Mouse (Mus musculus) bone marrow, adult 2 months (tissue): ENCODE measurements at regions not wholly inside any gene's neighbourhood (a gene's known extent, or its start where the extent isn't known, plus 50 kb on each side); places are given as distances from the start of the nearest gene placed in this dataset.

ENCODE experiments used
- H3K27ac ChIP-seq: fragments of 200-500 bp; 2 replicates; pipeline ENCODE4 v1.5.1; 2012; ENCODE audit warnings: low read depth, mild to moderate bottlenecking, control low read depth, inconsistent platforms, low read length; ENCODE audit not compliant: control insufficient read depth, poor library complexity, insufficient read depth
- H3K4me1 ChIP-seq: fragments of 200-500 bp; 2 replicates; pipeline ENCODE4 v1.6.1; 2011; ENCODE audit warnings: low read length; ENCODE audit not compliant: control insufficient read depth, insufficient read depth
- H3K4me3 ChIP-seq: fragments of 200-500 bp; replicated peaks from 2 replicates; pipeline ENCODE3; 2011; ENCODE audit warnings: mild to moderate bottlenecking, low read depth, low read length, control low read depth; ENCODE audit not compliant: control insufficient read depth
- CTCF ChIP-seq: fragments of 200-500 bp; IDR thresholded peaks from 2 replicates; pipeline ENCODE4 v1.5.1; 2011; ENCODE audit warnings: low read length, control low read depth; ENCODE audit not compliant: control insufficient read depth, insufficient read depth
- POLR2A ChIP-seq: fragments of 200-500 bp; IDR thresholded peaks from 2 replicates; pipeline ENCODE4 v1.6.1; 2011; ENCODE audit warnings: low read depth, mild to moderate bottlenecking, control low read depth, low read length, borderline replicate concordance; ENCODE audit not compliant: control insufficient read depth
- whole genome bisulfite sequencing: fragments of 180-500 bp; shearing (Covaris S2); methylation state at CpG from one replicate; pipeline ENCODE4 v1.1.7; 2018; 5-methylcytosine and 5-hydroxymethylcytosine counted together

DNA sequence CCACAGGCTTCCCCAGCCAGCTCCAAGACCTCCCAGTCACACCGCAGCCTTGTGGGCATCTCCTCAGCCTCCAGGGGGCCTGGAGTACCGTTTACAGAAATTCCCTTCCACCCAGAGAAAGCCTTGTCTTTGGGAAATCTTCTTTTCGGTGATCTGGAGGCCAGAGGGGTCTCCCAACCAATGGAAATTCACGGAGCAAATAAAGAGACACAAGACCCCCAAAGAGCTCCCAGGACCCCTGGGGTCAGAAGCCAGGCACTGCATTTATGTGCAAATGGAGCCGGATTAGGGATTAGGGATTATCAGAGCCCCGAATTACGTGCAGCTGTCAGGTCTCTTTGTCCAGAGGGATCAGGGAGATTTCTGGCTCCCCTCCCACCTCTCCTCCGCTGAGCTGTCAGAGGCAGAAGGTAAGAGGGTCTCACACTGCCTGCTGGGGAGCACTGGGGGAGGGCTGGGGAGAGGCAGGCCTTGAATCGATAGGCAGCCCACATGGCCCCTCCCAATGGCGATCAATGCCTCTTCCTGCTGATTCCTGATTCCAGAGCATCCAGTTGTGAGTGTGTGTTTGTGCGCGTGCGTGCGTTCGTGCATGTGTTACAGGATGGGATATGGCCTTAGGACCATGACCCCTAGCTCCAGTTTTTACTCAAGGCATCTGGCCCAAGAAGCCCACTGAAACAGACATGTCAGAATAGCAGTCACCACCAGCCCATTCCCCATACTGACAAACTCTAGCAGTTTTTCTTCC lies 168.7 kb downstream of the 3100002H09Rik start:
- no peaks in the 10 kb centered on the region for H3K4me1 ChIP-seq
- no peak overlapping the region for H3K4me3 ChIP-seq
- H3K27ac ChIP-seq = no peak overlapping the region
- TF ChIP-seq CTCF (no peak), POLR2A (no peak)
- WGBS = 19% methylated on average over 15 of the region's 15 CpGs

DNA sequence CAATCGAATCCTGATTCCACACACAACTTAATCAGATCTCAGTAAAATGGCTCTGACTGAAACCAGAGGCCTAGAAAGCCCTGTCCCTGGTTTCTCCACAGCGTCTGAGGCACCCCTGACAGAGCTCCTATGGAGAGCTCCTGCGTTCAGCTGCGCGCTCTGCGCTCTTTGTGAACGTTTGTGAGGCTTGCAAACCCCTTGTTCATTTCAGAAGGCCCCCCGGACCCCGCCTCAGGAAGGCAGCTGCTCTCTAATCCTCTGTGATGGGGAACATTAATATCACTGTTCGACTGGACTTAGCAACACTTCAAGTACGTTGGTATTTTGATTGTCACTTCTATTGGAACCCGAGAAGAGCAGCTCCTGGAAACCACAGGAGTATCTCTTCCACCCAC lies 175.6 kb downstream of the 3100002H09Rik start:
- TF ChIP-seq CTCF (no peak), POLR2A (no peak)
- Histone ChIP-seq H3K27ac (no peak overlapping the region), H3K4me1 (no peaks in the 10 kb centered on the region), H3K4me3 (no peak overlapping the region)
- WGBS = 47% methylated on average over 12 of the region's 12 CpGs

DNA sequence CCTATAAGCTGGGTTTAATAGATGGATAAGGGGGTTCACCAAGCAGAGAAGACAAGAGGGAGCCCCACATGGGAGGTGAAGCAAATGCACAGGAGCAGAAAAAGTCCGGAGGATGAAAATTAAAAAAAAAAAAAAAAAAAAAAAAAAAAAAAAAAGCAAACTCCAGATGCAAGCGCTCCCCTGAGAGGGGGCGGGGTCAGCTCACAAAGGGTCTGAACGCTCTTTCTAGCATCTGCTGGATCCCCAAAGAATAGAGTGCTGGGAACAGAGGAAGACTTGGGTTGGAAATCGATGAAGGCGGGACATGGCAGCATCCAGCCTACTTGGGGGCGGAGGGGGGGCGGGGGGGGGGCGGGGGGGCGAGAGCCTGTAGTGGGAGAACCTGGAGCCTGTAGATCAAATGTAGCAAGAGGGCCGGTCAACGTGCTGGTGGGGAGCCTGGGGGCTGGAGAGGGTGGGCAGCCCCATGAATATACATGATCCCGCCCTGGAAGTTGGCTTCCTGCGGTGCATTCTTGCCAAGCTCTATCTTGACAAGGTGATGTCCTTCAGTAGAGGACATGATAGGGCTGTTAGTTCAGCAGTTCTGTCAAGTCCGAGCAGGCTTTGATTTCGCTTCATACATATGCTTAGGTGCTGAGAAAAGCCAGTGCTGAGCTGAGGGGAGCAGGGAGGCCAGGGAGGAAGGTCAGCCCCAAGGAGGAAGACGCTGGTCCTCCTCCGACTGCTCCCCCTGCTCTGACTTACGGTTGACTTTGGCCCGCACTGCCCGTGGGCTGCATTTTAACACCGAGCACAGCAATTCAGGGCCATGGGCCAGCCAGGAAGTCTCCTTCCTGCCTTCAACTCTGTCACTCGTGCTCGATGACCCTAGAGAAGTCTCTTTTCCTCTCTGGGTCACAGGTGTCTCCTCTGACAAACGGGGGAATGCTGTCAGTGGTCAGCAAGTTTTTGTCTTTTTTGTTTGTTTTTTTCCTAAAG lies 176.3 kb downstream of the 3100002H09Rik start:
- H3K27ac ChIP-seq = no peak overlapping the region
- no peak for TF ChIP-seq POLR2A
- TF ChIP-seq CTCF = no peak
- 12% methylated on average over 23 of the region's 25 CpGs for WGBS
- no peaks in the 10 kb centered on the region for H3K4me1 ChIP-seq
- no peak overlapping the region for H3K4me3 ChIP-seq

GRCm38 (mm10) chr4:124433506-124433905 lies 177.1 kb downstream of the 3100002H09Rik start:
- no peak overlapping the region for H3K4me3 ChIP-seq
- no peaks in the 10 kb centered on the region for H3K4me1 ChIP-seq
- no peak overlapping the region for H3K27ac ChIP-seq
- TF ChIP-seq POLR2A (no peak), CTCF (no peak)
- WGBS = 69% methylated on average over 9 of the region's 9 CpGs

DNA sequence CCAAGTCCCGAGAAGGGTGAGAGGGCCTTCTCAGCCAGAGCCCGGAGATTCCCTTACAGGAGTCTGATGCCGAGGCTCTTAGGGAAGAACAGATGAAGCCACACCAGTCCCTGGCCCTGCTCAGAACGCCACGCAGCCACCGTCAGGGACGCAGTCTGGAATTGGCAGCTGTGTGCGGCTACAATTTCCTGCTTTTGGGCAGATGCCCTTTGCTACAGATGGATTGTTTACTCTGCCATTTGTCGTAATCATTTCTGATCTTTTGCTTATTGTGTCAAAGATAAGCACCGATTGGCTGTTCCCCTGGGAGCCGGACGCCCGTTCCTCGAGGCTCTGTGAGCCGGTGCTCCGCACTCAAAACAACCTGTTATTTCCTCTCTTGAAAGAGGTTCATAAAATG lies 179.4 kb downstream of the 3100002H09Rik start:
- TF ChIP-seq POLR2A (no peak), CTCF (no peak)
- H3K27ac ChIP-seq = no peak overlapping the region
- WGBS = 46% methylated on average over 16 of the region's 16 CpGs

DNA sequence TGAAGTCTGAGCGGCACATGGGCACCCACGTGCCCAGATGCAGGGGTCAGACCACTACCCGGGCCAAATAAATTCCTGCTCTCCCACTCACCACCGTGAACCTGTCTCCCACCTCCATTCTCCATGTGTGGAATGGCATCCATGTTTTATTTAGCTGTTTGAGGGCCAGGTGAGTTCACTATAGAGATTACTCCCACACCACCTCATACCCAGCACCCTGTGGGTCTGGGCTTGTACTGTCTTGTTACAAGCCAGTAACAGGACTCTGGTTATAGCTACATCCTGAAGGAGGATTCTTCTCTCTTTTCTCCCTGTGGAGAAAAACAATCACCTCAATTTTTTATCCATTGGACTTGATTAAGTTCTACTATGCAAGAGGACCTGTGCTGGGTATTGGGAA lies 181.8 kb downstream of the 3100002H09Rik start:
- no peaks in the 10 kb centered on the region for H3K4me1 ChIP-seq
- H3K4me3 ChIP-seq = no peak overlapping the region
- no peak for TF ChIP-seq POLR2A
- no peak overlapping the region for H3K27ac ChIP-seq
- 84% methylated on average over 4 of the region's 4 CpGs for WGBS

More for the DNA sequence above, 179.4 kb downstream of the 3100002H09Rik start:
- H3K4me1 ChIP-seq = no peaks in the 10 kb centered on the region
- no peak overlapping the region for H3K4me3 ChIP-seq

- TF ChIP-seq CTCF = no peak
- no peak for TF ChIP-seq POLR2A
- 79% methylated on average over 6 of the region's 6 CpGs for WGBS
- Histone ChIP-seq H3K4me1 (no peaks in the 10 kb centered on the region), H3K4me3 (no peak overlapping the region), H3K27ac (no peak overlapping the region)
These were observed 188.2 kb downstream of the 3100002H09Rik start for GRCm38 (mm10) chr4:124422406-124422805.

GRCm38 (mm10) chr4:124418431-124418830 lies 192.2 kb downstream of the 3100002H09Rik start:
- Histone ChIP-seq H3K4me1 (no peaks in the 10 kb centered on the region), H3K4me3 (no peak overlapping the region), H3K27ac (no peak overlapping the region)
- 49% methylated on average over 8 of the region's 8 CpGs for WGBS
- TF ChIP-seq CTCF = no peak
- no peak for TF ChIP-seq POLR2A
